Mouse (Mus musculus): Measurements from ENCODE around the gene Gpr183. TPM values are rescaled to one million over a fixed set of nuclear protein-coding genes. Genes with fewer than 3 reads are reported as not detected.

The Gpr183 gene
- polyA plus RNA-seq, 1 experiment = 0.02 TPM

DNA sequence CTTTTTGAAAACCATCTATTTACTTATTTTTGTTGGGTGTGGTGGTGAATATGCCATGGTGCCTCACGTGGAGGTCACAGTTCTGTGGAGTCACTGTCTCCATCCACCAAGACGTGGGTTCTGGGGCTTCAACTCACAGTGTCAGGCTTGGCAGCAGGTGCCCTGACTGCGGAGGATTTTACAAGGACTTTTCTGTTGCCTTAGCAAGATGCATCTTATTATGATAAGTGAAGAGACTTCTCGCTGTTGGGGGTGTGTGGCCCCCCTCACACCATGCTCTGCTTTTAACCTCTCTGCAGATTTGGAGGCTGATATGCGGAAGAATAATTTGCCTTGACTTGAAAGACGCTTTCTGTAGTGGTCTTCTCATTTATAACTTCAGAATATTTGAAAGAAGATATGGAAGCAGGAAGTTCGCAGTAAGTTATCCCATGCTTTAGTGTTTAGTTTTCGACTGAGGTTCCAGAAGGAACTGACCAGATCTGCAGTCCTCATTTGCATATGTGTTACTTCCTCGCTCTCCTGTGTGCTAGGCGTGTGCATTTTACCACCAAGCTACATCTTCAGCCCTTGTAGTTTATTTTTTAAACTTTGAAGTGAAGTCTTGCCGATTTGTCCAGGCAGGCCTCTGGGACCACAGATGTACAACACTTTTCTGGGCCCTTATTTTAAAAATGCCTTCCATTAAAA, 57.9 kb downstream of the Gpr183 start:
- peaks cover 19% of the 10 kb centered on the region for H3K36me3 ChIP-seq (ENCODE audit: control insufficient read depth)

DNA sequence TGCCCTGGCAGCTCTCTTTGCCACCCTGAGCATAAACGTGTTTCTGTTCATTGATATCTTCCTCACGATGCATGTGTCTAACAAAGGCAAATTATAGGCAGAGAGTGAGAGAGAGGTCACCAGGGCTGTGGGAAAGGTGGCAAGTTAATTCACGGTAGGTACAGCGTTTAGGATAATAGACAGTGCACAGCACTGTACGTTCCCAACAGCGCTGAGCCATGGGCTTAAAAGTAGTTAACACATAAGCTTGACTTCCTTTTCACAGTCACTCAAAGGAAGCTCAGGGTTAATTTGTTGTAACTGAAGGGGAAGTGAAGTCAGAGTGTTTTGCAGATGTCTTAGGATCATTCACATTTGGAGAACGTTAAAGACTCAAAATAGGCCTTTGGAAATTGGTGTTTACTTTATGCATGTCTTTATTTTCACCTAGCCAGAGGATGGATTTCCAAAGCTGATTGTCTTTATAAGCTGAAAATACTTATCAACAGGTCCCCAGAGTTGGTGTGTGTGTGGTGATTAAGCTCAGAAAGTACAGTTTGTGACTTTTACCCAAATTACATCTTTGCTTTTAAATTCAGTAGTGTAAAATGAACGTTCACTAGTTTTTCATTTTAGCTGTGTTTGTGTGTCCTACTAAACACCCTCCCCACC, 58.5 kb downstream of the Gpr183 start:
- peaks cover 12% of the 10 kb centered on the region for H3K36me3 ChIP-seq (ENCODE audit: control insufficient read depth)
- peaks cover 29% of the 10 kb centered on the region for H3K4me1 ChIP-seq (ENCODE audit: control insufficient read depth)
- no peaks in the 10 kb centered on the region for H3K27me3 ChIP-seq (ENCODE audit: control insufficient read depth)
- no peak for TF ChIP-seq GATA1 (IDR thresholded peaks at IDR 0.05; ENCODE audit: low read length)
- TF ChIP-seq TAL1 (IDR thresholded peaks at IDR 0.05; ENCODE audit: low read length) = no peak
- no peaks in the 10 kb centered on the region for H3K9me3 ChIP-seq (ENCODE audit: control insufficient read depth, low read length)
- H3K4me3 ChIP-seq (replicated peaks) = no peak overlapping the region

More for the DNA sequence above, 57.9 kb downstream of the Gpr183 start:
- Histone ChIP-seq H3K4me1 (ENCODE audit: control insufficient read depth) (peaks cover 29% of the 10 kb centered on the region), H3K4me3 (replicated peaks) (no peak overlapping the region), H3K27me3 (ENCODE audit: control insufficient read depth) (no peaks in the 10 kb centered on the region), H3K9me3 (ENCODE audit: control insufficient read depth, low read length) (no peaks in the 10 kb centered on the region)
- TF ChIP-seq TAL1 (IDR thresholded peaks at IDR 0.05; ENCODE audit: low read length) = no peak
- no peak for TF ChIP-seq GATA1 (IDR thresholded peaks at IDR 0.05; ENCODE audit: low read length)

DNA sequence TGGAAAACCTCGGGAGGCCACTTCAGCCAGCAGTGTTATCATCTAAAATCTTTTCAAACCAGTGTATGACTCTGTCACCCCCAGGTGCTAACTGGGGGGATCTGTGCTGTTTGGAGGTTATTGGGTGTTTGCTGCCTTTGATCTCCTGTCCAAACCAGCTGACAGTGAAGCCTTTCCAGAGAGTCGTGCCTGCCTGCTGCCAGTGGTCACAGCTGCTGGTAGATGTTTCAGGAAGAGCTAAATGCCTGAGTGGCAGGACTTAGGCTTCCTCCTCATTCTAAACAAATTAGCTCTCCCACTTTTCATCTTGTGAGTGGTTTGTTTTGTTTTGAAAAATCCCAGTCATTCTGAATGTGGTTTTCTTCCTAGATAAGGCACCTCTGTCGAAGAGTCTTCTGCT, 60.2 kb downstream of the Gpr183 start:
- TF ChIP-seq GATA1 (IDR thresholded peaks at IDR 0.05; ENCODE audit: low read length) = no peak
- no peak for TF ChIP-seq TAL1 (IDR thresholded peaks at IDR 0.05; ENCODE audit: low read length)
- Histone ChIP-seq H3K27me3 (ENCODE audit: control insufficient read depth) (no peaks in the 10 kb centered on the region), H3K36me3 (ENCODE audit: control insufficient read depth) (peaks cover 9% of the 10 kb centered on the region), H3K4me1 (ENCODE audit: control insufficient read depth) (peaks cover 29% of the 10 kb centered on the region), H3K4me3 (replicated peaks) (no peak overlapping the region), H3K9me3 (ENCODE audit: control insufficient read depth, low read length) (no peaks in the 10 kb centered on the region)

DNA sequence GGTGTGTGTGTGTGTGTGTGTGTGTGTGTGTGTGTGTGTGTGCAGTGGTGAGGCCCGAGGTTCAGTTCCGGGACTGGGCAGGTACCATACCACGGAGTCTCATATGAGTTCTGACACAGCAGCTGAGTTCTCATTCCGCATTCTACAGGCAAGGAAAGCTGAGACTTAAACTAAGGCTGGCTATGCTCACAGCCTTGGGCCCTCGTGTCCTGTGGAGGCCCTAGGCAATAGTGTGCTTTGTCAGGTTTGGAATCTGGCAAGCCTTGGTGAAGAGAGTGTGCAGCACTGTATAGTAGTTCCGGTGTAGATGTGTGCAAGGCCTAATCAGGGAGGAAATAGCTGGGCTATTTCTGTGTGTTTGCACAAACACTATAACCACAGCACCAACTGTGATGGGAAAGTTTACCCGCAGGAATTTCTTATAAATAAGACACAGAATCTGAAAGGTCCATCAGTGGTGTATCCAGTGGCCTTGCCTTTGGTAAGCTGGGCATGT, 61.6 kb downstream of the Gpr183 start:
- Histone ChIP-seq H3K27me3 (ENCODE audit: control insufficient read depth) (no peaks in the 10 kb centered on the region), H3K36me3 (ENCODE audit: control insufficient read depth) (peaks cover 2% of the 10 kb centered on the region), H3K9me3 (ENCODE audit: control insufficient read depth, low read length) (no peaks in the 10 kb centered on the region), H3K4me1 (ENCODE audit: control insufficient read depth) (peaks cover 26% of the 10 kb centered on the region), H3K4me3 (replicated peaks) (no peak overlapping the region)
- TF ChIP-seq GATA1 (IDR thresholded peaks at IDR 0.05; ENCODE audit: low read length) = no peak

Other genes starting within 250 kb of the Gpr183 start
- gene Dock9, start 167.4 kb downstream of the Gpr183 start, polyA plus RNA-seq (2012) = 0.04 TPM in 1 of 2 replicates, not detected in the other
- 1.3 TPM in 2 replicates for gene Ubac2, start 86.6 kb downstream of the Gpr183 start, polyA plus RNA-seq (2012)
- 0.03 TPM in 1 of 2 replicates, not detected in the other for gene Gpr18, start 49.4 kb downstream of the Gpr183 start, polyA plus RNA-seq (2012)
- not detected in 2 replicates for gene Timm8a2, start 69.5 kb upstream of the Gpr183 start, polyA plus RNA-seq (2012)
- 1.3 and 2.7 TPM in 2 replicates for gene Tm9sf2, start 141.8 kb upstream of the Gpr183 start, polyA plus RNA-seq (2012)
- 1.0 and 1.3 TPM in 2 replicates for gene Clybl, start 216.5 kb upstream of the Gpr183 start, polyA plus RNA-seq (2012)

Data from erythroblast, embryonic 14.5 days (primary cell).